Mouse (Mus musculus) c-Kit-positive CD71-negative TER-119-negative erythroid progenitor cells, embryonic 14.5 days (primary cell): ENCODE measurements at regions not wholly inside any gene's neighbourhood (a gene's known extent, or its start where the extent isn't known, plus 50 kb on each side); places are given as distances from the start of the nearest gene placed in this dataset.

Source experiments
- DNase-seq: peaks from one replicate; pipeline ENCODE4 v3.0.0-alpha.2; 2013; ENCODE audit warnings: low read depth

- no peak for DNase-seq
Measured at GRCm38 (mm10) chr4:47724331-47725004, 250.0 kb downstream of the Sec61b start.

GRCm38 (mm10) chr4:47725005-47725340 is 250.5 kb downstream of the Sec61b start:
- no peak for DNase-seq

- no peak for DNase-seq
Measured at GRCm38 (mm10) chr4:47746498-47747190, 272.2 kb downstream of the Sec61b start.

GRCm38 (mm10) chr4:47772230-47772920 is 272.6 kb upstream of the Nr4a3 start:
- no peak for DNase-seq

GRCm38 (mm10) chr4:47774664-47775063 is 270.3 kb upstream of the Nr4a3 start:
- no peak for DNase-seq

- no peak for DNase-seq
Measured at GRCm38 (mm10) chr4:47781039-47781438, 263.9 kb upstream of the Nr4a3 start.

GRCm38 (mm10) chr4:47796977-47797376 is 248.0 kb upstream of the Nr4a3 start:
- DNase-seq = no peak

- no peak for DNase-seq
Measured at GRCm38 (mm10) chr4:47799165-47799564, 245.8 kb upstream of the Nr4a3 start.

GRCm38 (mm10) chr4:47803111-47803510 is 241.8 kb upstream of the Nr4a3 start:
- DNase-seq = no peak

GRCm38 (mm10) chr4:47807877-47808276 is 237.1 kb upstream of the Nr4a3 start:
- DNase-seq = no peak

GRCm38 (mm10) chr4:47814030-47814429 is 230.9 kb upstream of the Nr4a3 start:
- DNase-seq = no peak

- DNase-seq = no peak
Measured at GRCm38 (mm10) chr4:47818371-47819159, 226.4 kb upstream of the Nr4a3 start.

- DNase-seq = no peak
Measured at GRCm38 (mm10) chr4:47820562-47820961, 224.4 kb upstream of the Nr4a3 start.

- DNase-seq = no peak
Measured at GRCm38 (mm10) chr4:47823299-47823698, 221.7 kb upstream of the Nr4a3 start.

GRCm38 (mm10) chr4:47824083-47824482 is 220.9 kb upstream of the Nr4a3 start:
- no peak for DNase-seq

- no peak for DNase-seq
Measured at GRCm38 (mm10) chr4:47832905-47833304, 212.0 kb upstream of the Nr4a3 start.

GRCm38 (mm10) chr4:47838411-47838810 is 206.5 kb upstream of the Nr4a3 start:
- DNase-seq = no peak

GRCm38 (mm10) chr4:47842128-47842656 is 202.8 kb upstream of the Nr4a3 start:
- DNase-seq = no peak

GRCm38 (mm10) chr4:47845239-47845638 is 199.7 kb upstream of the Nr4a3 start:
- DNase-seq = no peak

- DNase-seq = no peak
Measured at GRCm38 (mm10) chr4:47846389-47847318, 198.3 kb upstream of the Nr4a3 start.

GRCm38 (mm10) chr4:47861151-47861550 is 183.8 kb upstream of the Nr4a3 start:
- no peak for DNase-seq
